Mouse (Mus musculus) intestine, embryonic 16.5 days (tissue): ENCODE data around the gene Apba2. TPM values are rescaled to one million over a fixed set of nuclear protein-coding genes. Genes with fewer than 3 reads are reported as not detected.

ENCODE experiments used
- ATAC-seq: fragments of 200-750 bp; cut with Nextera tagmentation; 2 replicates; pipeline ENCODE4 v1.8.0; 2017; ENCODE audit warnings: moderate TSS enrichment, moderate library complexity
- H3K27ac ChIP-seq: fragments of 300-500 bp; sonication (generic); 2 replicates; pipeline ENCODE4 v1.5.1; 2014; ENCODE audit warnings: mild to moderate bottlenecking, low read length
- H3K27me3 ChIP-seq: fragments of 300-500 bp; sonication (generic); replicated peaks from 2 replicates; pipeline ENCODE4 v1.6.1; 2014; ENCODE audit warnings: low read length, control low read depth, mixed read lengths; ENCODE audit not compliant: control insufficient read depth, insufficient read depth
- H3K36me3 ChIP-seq: fragments of 300-500 bp; sonication (generic); 2 replicates; pipeline ENCODE4 v1.6.1; 2014; ENCODE audit warnings: low read length, control low read depth; ENCODE audit not compliant: control insufficient read depth, insufficient read depth
- H3K4me1 ChIP-seq: fragments of 300-500 bp; sonication (generic); 2 replicates; pipeline ENCODE4 v1.6.1; 2014; ENCODE audit warnings: low read length, control low read depth, mixed read lengths; ENCODE audit not compliant: control insufficient read depth, insufficient read depth
- H3K4me2 ChIP-seq: fragments of 300-500 bp; sonication (generic); 2 replicates; pipeline ENCODE4 v1.6.1; 2014; ENCODE audit warnings: low read depth, low read length, control low read depth
- H3K4me3 ChIP-seq: fragments of 300-500 bp; sonication (generic); 2 replicates; pipeline ENCODE4 v1.5.1; 2014; ENCODE audit warnings: mild to moderate bottlenecking, low read length
- H3K9ac ChIP-seq: fragments of 300-500 bp; sonication (generic); 2 replicates; pipeline ENCODE4 v1.6.1; 2014; ENCODE audit warnings: low read depth, low read length
- H3K9me3 ChIP-seq: fragments of 300-500 bp; sonication (generic); 2 replicates; pipeline ENCODE4 v1.6.1; 2016; ENCODE audit warnings: low read length, control low read depth; ENCODE audit not compliant: control insufficient read depth
- WGBS: fragments of 180-500 bp; shearing (Covaris S2); extraction: QIAGEN DNeasy Blood & Tissue Kit; methylation state at CpG from one replicate; pipeline ENCODE4 v1.1.7; 2014; 5-methylcytosine and 5-hydroxymethylcytosine counted together
- polyA plus RNA-seq: library from polyadenylated mRNA; unstranded; fragments of >200 nt; fragmentation: Nextera tagmentation; extraction: Ambion mirVana; gene quantifications from 2 replicates; pipeline ENCODE4 v1.2.1, GENCODE M21; 2015

The Apba2 gene
- polyA plus RNA-seq, 1 experiment from 2014 or later: 5.0 TPM

GRCm38 (mm10) chr7:64579887-64580286, 78.4 kb downstream of the Apba2 start:
- WGBS: 43% methylated on average over 4 of the region's 4 CpGs
- no peaks in the 10 kb centered on the region for H3K9me3 ChIP-seq
- no peaks in the 10 kb centered on the region for H3K27me3 ChIP-seq

GRCm38 (mm10) chr7:64580293-64580692, 78.8 kb downstream of the Apba2 start:
- no peaks in the 10 kb centered on the region for H3K36me3 ChIP-seq
- H3K4me2 ChIP-seq: no peak overlapping the region
- no peak overlapping the region for H3K27ac ChIP-seq
- H3K4me1 ChIP-seq: peaks cover 4% of the 10 kb centered on the region; the same call in 1 of the 2 replicates
- no peaks in the 10 kb centered on the region for H3K27me3 ChIP-seq
- ATAC-seq: no peak
- no peak overlapping the region for H3K9ac ChIP-seq
- H3K4me3 ChIP-seq: no peak overlapping the region
- no peaks in the 10 kb centered on the region for H3K9me3 ChIP-seq
- 57% methylated on average over 4 of the region's 4 CpGs for WGBS

More at GRCm38 (mm10) chr7:64579887-64580286, 78.4 kb downstream of the Apba2 start:
- H3K4me2 ChIP-seq: no peak overlapping the region
- no peak overlapping the region for H3K27ac ChIP-seq
- no peak overlapping the region for H3K9ac ChIP-seq
- H3K4me3 ChIP-seq: no peak overlapping the region
- ATAC-seq: no peak
- H3K4me1 ChIP-seq: peaks cover 4% of the 10 kb centered on the region; the same call in 1 of the 2 replicates
- no peaks in the 10 kb centered on the region for H3K36me3 ChIP-seq

- no peak overlapping the region for H3K4me3 ChIP-seq
- H3K9ac ChIP-seq: no peak overlapping the region
- no peaks in the 10 kb centered on the region for H3K9me3 ChIP-seq
- 76% methylated on average over 8 of the region's 8 CpGs for WGBS
- H3K36me3 ChIP-seq: no peaks in the 10 kb centered on the region
- no peaks in the 10 kb centered on the region for H3K4me1 ChIP-seq
- H3K4me2 ChIP-seq: no peak overlapping the region
- no peaks in the 10 kb centered on the region for H3K27me3 ChIP-seq
- ATAC-seq: no peak
- H3K27ac ChIP-seq: no peak overlapping the region
Measured at GRCm38 (mm10) chr7:64582358-64582757, 80.9 kb downstream of the Apba2 start.

- no peak overlapping the region for H3K4me3 ChIP-seq
- no peaks in the 10 kb centered on the region for H3K4me1 ChIP-seq
- ATAC-seq: peak; percentile 52
- no peak overlapping the region for H3K9ac ChIP-seq
- H3K4me2 ChIP-seq: no peak overlapping the region
- no peak overlapping the region for H3K27ac ChIP-seq
- no peaks in the 10 kb centered on the region for H3K27me3 ChIP-seq
- H3K36me3 ChIP-seq: no peaks in the 10 kb centered on the region
- no peaks in the 10 kb centered on the region for H3K9me3 ChIP-seq
- 61% methylated on average over 6 of the region's 6 CpGs for WGBS
Measured at GRCm38 (mm10) chr7:64583670-64584121, 82.2 kb downstream of the Apba2 start.

GRCm38 (mm10) chr7:64586133-64586532, 84.6 kb downstream of the Apba2 start:
- WGBS: 84% methylated on average over 4 of the region's 4 CpGs
- no peak for ATAC-seq
- no peak overlapping the region for H3K4me2 ChIP-seq
- no peaks in the 10 kb centered on the region for H3K4me1 ChIP-seq
- no peaks in the 10 kb centered on the region for H3K9me3 ChIP-seq
- H3K4me3 ChIP-seq: no peak overlapping the region
- H3K27ac ChIP-seq: no peak overlapping the region
- H3K27me3 ChIP-seq: no peaks in the 10 kb centered on the region
- no peak overlapping the region for H3K9ac ChIP-seq
- no peaks in the 10 kb centered on the region for H3K36me3 ChIP-seq

GRCm38 (mm10) chr7:64586571-64586970, 85.1 kb downstream of the Apba2 start:
- no peak overlapping the region for H3K9ac ChIP-seq
- ATAC-seq: no peak
- WGBS: 91% methylated on average over 3 of the region's 3 CpGs

GRCm38 (mm10) chr7:64588636-64589389, 87.3 kb downstream of the Apba2 start:
- Histone ChIP-seq H3K27me3 (no peaks in the 10 kb centered on the region), H3K4me3 (no peak overlapping the region), H3K9ac (no peak overlapping the region), H3K36me3 (no peaks in the 10 kb centered on the region), H3K4me1 (no peaks in the 10 kb centered on the region), H3K4me2 (no peak overlapping the region), H3K9me3 (no peaks in the 10 kb centered on the region), H3K27ac (no peak overlapping the region)
- ATAC-seq: no peak
- 68% methylated on average over 11 of the region's 11 CpGs for WGBS

More at GRCm38 (mm10) chr7:64586571-64586970, 85.1 kb downstream of the Apba2 start:
- Histone ChIP-seq H3K4me2 (no peak overlapping the region), H3K36me3 (no peaks in the 10 kb centered on the region), H3K4me3 (no peak overlapping the region), H3K27me3 (no peaks in the 10 kb centered on the region), H3K27ac (no peak overlapping the region), H3K4me1 (no peaks in the 10 kb centered on the region), H3K9me3 (no peaks in the 10 kb centered on the region)

- 70% methylated on average over 6 of the region's 6 CpGs for WGBS
- Histone ChIP-seq H3K27ac (no peak overlapping the region), H3K9ac (no peak overlapping the region), H3K4me1 (no peaks in the 10 kb centered on the region), H3K4me3 (no peak overlapping the region), H3K9me3 (no peaks in the 10 kb centered on the region), H3K27me3 (no peaks in the 10 kb centered on the region), H3K4me2 (no peak overlapping the region), H3K36me3 (no peaks in the 10 kb centered on the region)
- no peak for ATAC-seq
Measured at GRCm38 (mm10) chr7:64595256-64595655, 93.8 kb downstream of the Apba2 start.

GRCm38 (mm10) chr7:64596652-64597051, 95.1 kb downstream of the Apba2 start:
- Histone ChIP-seq H3K9ac (no peak overlapping the region), H3K27ac (no peak overlapping the region), H3K36me3 (no peaks in the 10 kb centered on the region), H3K27me3 (no peaks in the 10 kb centered on the region), H3K9me3 (no peaks in the 10 kb centered on the region), H3K4me1 (no peaks in the 10 kb centered on the region), H3K4me3 (no peak overlapping the region), H3K4me2 (no peak overlapping the region)
- 71% methylated on average over 9 of the region's 9 CpGs for WGBS
- ATAC-seq: no peak
